Mouse (Mus musculus): ENCODE data around the gene Usp49.
"Not testable (repeated sequence)": the region's sequence is repeated elsewhere in the genome, so short reads cannot be mapped to it uniquely, and the experiment has no call there.

Usp49 gene

GRCm38 (mm10) chr17:47651953-47652352, 21.5 kb downstream of the Usp49 start:
- DNase-seq (ENCODE audit: low spot score) = no peak

GRCm38 (mm10) chr17:47654346-47654745, 23.9 kb downstream of the Usp49 start:
- DNase-seq (ENCODE audit: low spot score) = not testable (repeated sequence)

GRCm38 (mm10) chr17:47655697-47656096, 25.2 kb downstream of the Usp49 start:
- no peak for DNase-seq (ENCODE audit: low spot score)

GRCm38 (mm10) chr17:47657901-47658300, 27.4 kb downstream of the Usp49 start:
- DNase-seq (ENCODE audit: low spot score) = no peak

GRCm38 (mm10) chr17:47658741-47659243, 28.3 kb downstream of the Usp49 start:
- DNase-seq (ENCODE audit: low spot score) = no peak

- no peak for DNase-seq (ENCODE audit: low spot score)
These were observed 32.7 kb downstream of the Usp49 start for GRCm38 (mm10) chr17:47663009-47663713.

- DNase-seq (ENCODE audit: low spot score) = no peak
These were observed 34.0 kb downstream of the Usp49 start for GRCm38 (mm10) chr17:47664474-47664873.

- no peak for DNase-seq (ENCODE audit: low spot score)
These were observed 38.7 kb downstream of the Usp49 start for GRCm38 (mm10) chr17:47669166-47669565.

DNA sequence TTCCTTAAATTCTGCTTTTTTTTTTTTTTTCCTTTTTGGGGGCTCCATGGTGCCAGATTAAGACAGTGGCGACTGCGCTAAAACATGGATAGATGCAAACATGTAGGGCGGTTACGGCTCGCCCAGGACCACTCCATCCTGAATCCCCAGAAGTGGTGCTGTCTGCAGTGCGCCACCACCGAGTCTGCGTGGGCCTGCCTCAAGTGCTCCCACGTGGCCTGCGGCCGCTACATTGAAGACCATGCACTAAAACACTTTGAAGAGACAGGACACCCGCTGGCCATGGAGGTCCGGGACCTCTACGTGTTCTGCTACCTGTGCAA, 41.5 kb downstream of the Usp49 start:
- DNase-seq (ENCODE audit: low spot score) = no peak

DNA sequence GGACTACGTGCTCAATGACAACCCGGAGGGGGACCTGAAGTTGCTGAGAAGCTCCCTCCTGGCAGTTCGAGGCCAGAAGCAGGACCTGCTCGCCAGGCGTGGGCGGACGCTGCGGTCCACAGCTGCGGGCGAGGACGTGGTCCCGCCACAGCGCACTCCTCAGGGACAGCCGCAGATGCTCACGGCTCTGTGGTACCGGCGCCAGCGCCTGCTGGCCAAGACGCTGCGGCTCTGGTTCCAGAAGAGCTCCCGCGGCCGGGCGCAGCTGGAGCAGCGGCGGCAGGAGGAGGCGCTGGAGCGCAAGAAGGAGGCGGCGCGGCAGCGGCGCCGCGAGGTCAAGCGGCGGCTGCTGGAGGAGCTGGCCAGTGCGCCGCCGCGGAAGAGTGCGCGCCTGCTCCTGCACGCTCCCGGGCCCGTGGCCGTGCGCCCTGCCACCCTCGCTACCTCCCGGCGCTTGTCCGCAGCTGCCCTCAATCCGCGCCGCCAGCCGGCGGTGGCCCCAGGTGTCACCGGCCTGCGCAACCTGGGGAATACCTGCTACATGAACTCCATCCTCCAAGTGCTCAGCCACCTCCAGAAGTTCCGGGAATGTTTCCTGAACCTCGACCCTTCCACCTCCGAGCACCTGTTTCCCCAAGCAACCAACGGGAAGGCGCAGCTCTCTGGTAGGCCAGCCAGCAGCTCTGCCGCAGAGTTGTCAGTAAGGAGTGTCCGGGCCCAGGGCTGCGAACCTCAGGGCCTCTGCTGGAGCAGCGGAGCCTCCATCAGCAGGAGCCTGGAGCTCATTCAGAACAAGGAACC, 42.0 kb downstream of the Usp49 start:
- no peak for DNase-seq (ENCODE audit: low spot score)

GRCm38 (mm10) chr17:47676581-47676980, 46.1 kb downstream of the Usp49 start:
- DNase-seq (ENCODE audit: low spot score) = peak; percentile 86

GRCm38 (mm10) chr17:47678238-47678637, 47.7 kb downstream of the Usp49 start:
- DNase-seq (ENCODE audit: low spot score) = no peak

GRCm38 (mm10) chr17:47678702-47679101, 48.2 kb downstream of the Usp49 start:
- no peak for DNase-seq (ENCODE audit: low spot score)

- no peak for DNase-seq (ENCODE audit: low spot score)
These were observed 52.3 kb downstream of the Usp49 start for GRCm38 (mm10) chr17:47682836-47683235.

- DNase-seq (ENCODE audit: low spot score) = peak; percentile 98
These were observed 57.2 kb downstream of the Usp49 start for GRCm38 (mm10) chr17:47687409-47688343.

DNA sequence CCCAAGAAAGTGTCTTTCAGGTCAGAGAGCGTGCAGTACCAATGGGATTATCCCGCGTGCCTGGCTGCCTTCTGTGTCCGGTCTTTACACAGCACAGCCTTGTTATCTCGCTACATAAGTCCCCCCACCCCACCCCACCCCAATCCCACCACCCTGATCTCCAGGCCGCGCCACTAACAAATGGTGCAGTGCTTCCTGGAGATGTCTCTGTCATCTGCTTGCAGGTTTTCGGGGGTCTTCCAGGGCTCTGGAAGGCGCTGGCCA, 57.8 kb downstream of the Usp49 start, which contains the start of gene Tomm6:
Tomm6 (minus strand) TSS at position 43 of the 264 bp plus-strand sequence.
- DNase-seq (ENCODE audit: low spot score) = no peak

GRCm38 (mm10) chr17:47688608-47689575, 58.4 kb downstream of the Usp49 start, which contains the start of gene Frs3:
TSS of gene Frs3 (plus strand) at chr17:47689030.
- DNase-seq (ENCODE audit: low spot score) = peak; percentile 46

GRCm38 (mm10) chr17:47689894-47690293, 59.4 kb downstream of the Usp49 start:
- DNase-seq (ENCODE audit: low spot score) = no peak

GRCm38 (mm10) chr17:47691650-47692049, 61.2 kb downstream of the Usp49 start:
- DNase-seq (ENCODE audit: low spot score) = no peak

- no peak for DNase-seq (ENCODE audit: low spot score)
These were observed 63.4 kb downstream of the Usp49 start for GRCm38 (mm10) chr17:47693671-47694441.

DNA sequence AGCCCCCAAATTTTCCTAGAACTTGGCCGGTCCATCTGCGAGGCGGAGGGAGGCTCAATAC, 63.8 kb downstream of the Usp49 start, which contains the start of gene Gm21981:
Gm21981 (minus strand) TSS at position 14 of the 61 bp plus-strand sequence.
- DNase-seq (ENCODE audit: low spot score) = no peak
